Mouse (Mus musculus) intestine, embryonic 14.5 days (tissue): ENCODE data around the gene Nap1l5. TPM values are rescaled to one million over a fixed set of nuclear protein-coding genes. Genes with fewer than 3 reads are reported as not detected.

Experiments
- polyA plus RNA-seq: library from polyadenylated mRNA; unstranded; fragments of >200 nt; fragmentation: Nextera tagmentation; extraction: Ambion mirVana; gene quantifications from 2 replicates; pipeline ENCODE4 v1.2.1, GENCODE M21; 2014

Nap1l5 gene
- polyA plus RNA-seq, 1 experiment from 2014 or later = 11.5 TPM

Other genes starting within 250 kb of the Nap1l5 start
- 9.8 and 13.5 TPM in 2 replicates for gene Herc3, start 75.6 kb downstream of the Nap1l5 start, polyA plus RNA-seq
- gene Fam13a, start 117.5 kb upstream of the Nap1l5 start, polyA plus RNA-seq = 9.9 and 13.1 TPM in 2 replicates